25 mouse cellular contexts compared by ENCODE assay signal in genomic region chr3:55612459-55613115, GRCm38 (mm10).
DNase-seq lines count a peak whose midpoint lies in the region; ATAC-seq and TF ChIP-seq lines count a peak whose summit lies in the region.
"Had no signal": no experiment of that assay in that cellular context is flagged by ENCODE, and none has a peak within 500 bp of the region (broad histone marks: within the 10 kb centered on the region; RNA-seq: fewer than 3 reads in every experiment).

No protein-coding gene starts in this region.

- H3K9me3 ChIP-seq in forebrain, embryonic 10.5 days = no peaks in the 10 kb centered on the region
- no peaks in the 10 kb centered on the region for H3K9me3 ChIP-seq in forebrain, embryonic 14.5 days (replicated peaks; ENCODE audit: control insufficient read depth, low read length)
- no peaks in the 10 kb centered on the region for H3K9me3 ChIP-seq in midbrain, embryonic 11.5 days (ENCODE audit: control insufficient read depth, low read length)
- H3K9me3 ChIP-seq in midbrain, postnatal 0 days (ENCODE audit: low read length) = no peaks in the 10 kb centered on the region
- no peaks in the 10 kb centered on the region for H3K9me3 ChIP-seq in limb, embryonic 10.5 days (replicated peaks)
- H3K9me3 ChIP-seq: forebrain, embryonic 12.5 days; heart, embryonic 15.5 days; kidney, embryonic 15.5 days; neural tube, embryonic 12.5 days had no signal

- H3K4me3 ChIP-seq in forebrain, embryonic 10.5 days = no peak overlapping the region
- H3K4me3 ChIP-seq in forebrain, embryonic 14.5 days (ENCODE audit: low read depth, low read length) = no peak overlapping the region
- H3K4me3 ChIP-seq in midbrain, embryonic 11.5 days (ENCODE audit: low read depth, low read length) = no peak overlapping the region
- no peak overlapping the region for H3K4me3 ChIP-seq in midbrain, postnatal 0 days (ENCODE audit: low read depth, low read length)
- no peak overlapping the region for H3K4me3 ChIP-seq in limb, embryonic 10.5 days
- H3K4me3 ChIP-seq: forebrain, embryonic 12.5 days; heart, embryonic 15.5 days; kidney, embryonic 15.5 days; left cerebral cortex, adult 2 months; neural tube, embryonic 12.5 days had no signal

- no peak overlapping the region for H3K4me2 ChIP-seq in forebrain, embryonic 14.5 days (ENCODE audit: low read length)
- H3K4me2 ChIP-seq in midbrain, embryonic 11.5 days = no peak overlapping the region
- no peak overlapping the region for H3K4me2 ChIP-seq in midbrain, postnatal 0 days (ENCODE audit: low read depth, low read length, poor library complexity, severe bottlenecking)
- H3K4me2 ChIP-seq: forebrain, embryonic 12.5 days; heart, embryonic 15.5 days; kidney, embryonic 15.5 days; neural tube, embryonic 12.5 days had no signal

- no peak overlapping the region for H3K9ac ChIP-seq in forebrain, embryonic 14.5 days (ENCODE audit: low read length)
- H3K9ac ChIP-seq in midbrain, embryonic 11.5 days (ENCODE audit: low read length) = no peak overlapping the region
- H3K9ac ChIP-seq in midbrain, postnatal 0 days (replicated peaks; ENCODE audit: low read length, poor library complexity, severe bottlenecking) = no peak overlapping the region
- H3K9ac ChIP-seq: forebrain, embryonic 12.5 days; heart, embryonic 15.5 days; kidney, embryonic 15.5 days; neural tube, embryonic 12.5 days had no signal

- no peaks in the 10 kb centered on the region for H3K27me3 ChIP-seq in forebrain, embryonic 10.5 days (ENCODE audit: poor library complexity, severe bottlenecking)
- no peaks in the 10 kb centered on the region for H3K27me3 ChIP-seq in forebrain, embryonic 14.5 days (replicated peaks; ENCODE audit: control insufficient read depth, insufficient read depth, low read length)
- no peaks in the 10 kb centered on the region for H3K27me3 ChIP-seq in midbrain, embryonic 11.5 days (ENCODE audit: control insufficient read depth, insufficient read depth, low read length)
- no peaks in the 10 kb centered on the region for H3K27me3 ChIP-seq in midbrain, postnatal 0 days (ENCODE audit: insufficient read depth, low read length)
- no peaks in the 10 kb centered on the region for H3K27me3 ChIP-seq in limb, embryonic 10.5 days (ENCODE audit: low read depth, poor library complexity, severe bottlenecking)
- H3K27me3 ChIP-seq: forebrain, embryonic 12.5 days; heart, embryonic 15.5 days; kidney, embryonic 15.5 days; neural tube, embryonic 12.5 days had no signal

- WGBS in forebrain, embryonic 10.5 days = 60% methylated on average over 5 of the region's 5 CpGs
- 56% methylated on average over 5 of the region's 5 CpGs for WGBS in forebrain, embryonic 14.5 days
- WGBS in midbrain, embryonic 11.5 days = 54% methylated on average over 5 of the region's 5 CpGs
- 56% methylated on average over 5 of the region's 5 CpGs for WGBS in midbrain, postnatal 0 days
- 28% methylated on average over 5 of the region's 5 CpGs for WGBS in limb, embryonic 10.5 days

- no peak for TF ChIP-seq CTCF in midbrain, postnatal 0 days (IDR thresholded peaks at IDR 0.05)

- DNase-seq in forebrain, embryonic 10.5 days (ENCODE audit: extremely low spot score, low spot score) = no peak
- DNase-seq in forebrain, embryonic 14.5 days (ENCODE audit: low spot score) = no peak
- DNase-seq in midbrain, embryonic 11.5 days (ENCODE audit: low spot score, missing footprints) = peak; percentile 86
- DNase-seq in midbrain, postnatal 0 days (ENCODE audit: low spot score) = no peak
- DNase-seq in limb, embryonic 10.5 days (ENCODE audit: low spot score) = peak; percentile 47
- no peak for DNase-seq in thymus, postnatal 10 days (ENCODE audit: low spot score in 2 of 2)
- DNase-seq in frontal cortex, postnatal 10 days (ENCODE audit: low spot score in 2 of 2) = no peak
- no peak for DNase-seq in urinary bladder, postnatal 25 days (ENCODE audit: low spot score)
- DNase-seq: adrenal gland, postnatal 25 days; cerebellum, adult 18-20 months; cerebellum, postnatal 25 days; gastrocnemius, postnatal 14 days; kidney, postnatal 4 days; layer of hippocampus, adult 9-11 months; liver; right cerebral cortex, adult 18-20 months; thymus, postnatal 25 days had no signal

- no peaks in the 10 kb centered on the region for H3K36me3 ChIP-seq in forebrain, embryonic 10.5 days (replicated peaks)
- H3K36me3 ChIP-seq in forebrain, embryonic 14.5 days (ENCODE audit: control insufficient read depth, insufficient read depth, low read length) = no peaks in the 10 kb centered on the region
- H3K36me3 ChIP-seq in midbrain, embryonic 11.5 days (ENCODE audit: control insufficient read depth, insufficient read depth, low read length) = no peaks in the 10 kb centered on the region
- H3K36me3 ChIP-seq in midbrain, postnatal 0 days (ENCODE audit: insufficient read depth, low read length) = no peaks in the 10 kb centered on the region
- H3K36me3 ChIP-seq in limb, embryonic 10.5 days = no peaks in the 10 kb centered on the region
- H3K36me3 ChIP-seq: forebrain, embryonic 12.5 days; heart, embryonic 15.5 days; kidney, embryonic 15.5 days; neural tube, embryonic 12.5 days had no signal

- H3K4me1 ChIP-seq in forebrain, embryonic 10.5 days = peaks cover 14% of the 10 kb centered on the region
- H3K4me1 ChIP-seq in forebrain, embryonic 14.5 days (ENCODE audit: control insufficient read depth, insufficient read depth, low read length) = no peaks in the 10 kb centered on the region
- H3K4me1 ChIP-seq in midbrain, embryonic 11.5 days (ENCODE audit: control insufficient read depth, insufficient read depth, low read length) = 0 out of 2 replicates have a peak, but pooled peaks cover 2% of the 10 kb centered on the region
- H3K4me1 ChIP-seq in midbrain, postnatal 0 days (ENCODE audit: insufficient read depth, low read length) = no peaks in the 10 kb centered on the region
- peaks cover 30% of the 10 kb centered on the region for H3K4me1 ChIP-seq in limb, embryonic 10.5 days
- H3K4me1 ChIP-seq: forebrain, embryonic 12.5 days; heart, embryonic 15.5 days; neural tube, embryonic 12.5 days had no signal

- peak overlapping the region; percentile 63; the same call in 1 of the 2 replicates for H3K27ac ChIP-seq in forebrain, embryonic 10.5 days
- H3K27ac ChIP-seq in forebrain, embryonic 14.5 days (ENCODE audit: low read depth, low read length) = no peak overlapping the region
- no peak overlapping the region for H3K27ac ChIP-seq in midbrain, embryonic 11.5 days (ENCODE audit: low read depth, low read length)
- H3K27ac ChIP-seq in midbrain, postnatal 0 days (ENCODE audit: low read depth, low read length) = no peak overlapping the region
- peak overlapping the region; percentile 84 for H3K27ac ChIP-seq in limb, embryonic 10.5 days
- H3K27ac ChIP-seq: forebrain, embryonic 12.5 days; heart, embryonic 15.5 days; kidney, embryonic 15.5 days; left cerebral cortex, adult 2 months; neural tube, embryonic 12.5 days had no signal

- ATAC-seq in forebrain, embryonic 14.5 days = no peak
- ATAC-seq in midbrain, embryonic 11.5 days (ENCODE audit: low FRiP score) = peak; percentile 33; the same call in 1 of the 2 replicates
- ATAC-seq in midbrain, postnatal 0 days (ENCODE audit: low FRiP score) = no peak
- ATAC-seq: activated CD4-positive, CD25-positive, alpha-beta regulatory T cell, adult 4 months; CD4-positive, CD25-positive, alpha-beta regulatory T cell, adult 4 months; inflammation-experienced regulatory T-cells, adult 6 months had no signal

Comparison
In these comparisons a context has a peak if more than half of its experiments do, and no peak if none do; other contexts are left out.
1. DNase-seq: peak in midbrain, embryonic 11.5 days (single experiment) and limb, embryonic 10.5 days (single experiment); none in forebrain, embryonic 10.5 days (single experiment), forebrain, embryonic 14.5 days (single experiment), midbrain, postnatal 0 days (single experiment), thymus, postnatal 10 days (0 of 2), frontal cortex, postnatal 10 days (0 of 2) and urinary bladder, postnatal 25 days (single experiment).
2. H3K27ac ChIP-seq: peak in forebrain, embryonic 10.5 days (single experiment) and limb, embryonic 10.5 days (single experiment); none in forebrain, embryonic 14.5 days (single experiment), midbrain, embryonic 11.5 days (single experiment) and midbrain, postnatal 0 days (single experiment).